Mouse (Mus musculus) retina, embryonic 14.5 days (tissue): ENCODE measurements around the gene Socs5.

Experiments
- DNase-seq: peaks from one replicate; pipeline ENCODE4 v3.0.0-alpha.2; 2015; ENCODE audit warnings: low spot score

The Socs5 gene

GRCm38 (mm10) chr17:87167407-87167806, 59.9 kb downstream of the Socs5 start:
- DNase-seq, result no peak

GRCm38 (mm10) chr17:87169076-87169475, 61.6 kb downstream of the Socs5 start:
- DNase-seq, result no peak

GRCm38 (mm10) chr17:87170364-87170763, 62.9 kb downstream of the Socs5 start:
- no peak for DNase-seq

- DNase-seq, result no peak
Measured at GRCm38 (mm10) chr17:87172031-87172430, 64.6 kb downstream of the Socs5 start.

GRCm38 (mm10) chr17:87173966-87174365, 66.5 kb downstream of the Socs5 start:
- no peak for DNase-seq

- DNase-seq, result no peak
Measured at GRCm38 (mm10) chr17:87174651-87175331, 67.3 kb downstream of the Socs5 start.

GRCm38 (mm10) chr17:87176066-87177012, 68.9 kb downstream of the Socs5 start:
- no peak for DNase-seq

GRCm38 (mm10) chr17:87178596-87179590, 71.4 kb downstream of the Socs5 start:
- DNase-seq, result peak; percentile 47

GRCm38 (mm10) chr17:87179939-87180550, 72.6 kb downstream of the Socs5 start:
- DNase-seq, result no peak

- no peak for DNase-seq
Measured at GRCm38 (mm10) chr17:87181683-87182346, 74.3 kb downstream of the Socs5 start.

- DNase-seq, result no peak
Measured at GRCm38 (mm10) chr17:87185461-87186066, 78.1 kb downstream of the Socs5 start.

GRCm38 (mm10) chr17:87187005-87187404, 79.5 kb downstream of the Socs5 start:
- DNase-seq, result peak; percentile 46
